Mouse (Mus musculus) CD4-positive, CD25-positive, alpha-beta regulatory T cell, adult 4 months (primary cell): ENCODE results near the gene RPS10-NUDT3. TPM values are rescaled to one million over a fixed set of nuclear protein-coding genes. Genes with fewer than 3 reads are reported as not detected.

Experiments
- ATAC-seq: one replicate; pipeline ENCODE4 v1.8.0; 2017
- polyA plus RNA-seq, 2 experiments: library from polyadenylated mRNA; unstranded; fragments of 100-300 nt; shearing (Covaris generic); gene quantifications; one replicate each; pipeline ENCODE4 v1.2.1; 2017

RPS10-NUDT3 gene
- polyA plus RNA-seq, 2 experiments from 2014 or later, result not detected

DNA sequence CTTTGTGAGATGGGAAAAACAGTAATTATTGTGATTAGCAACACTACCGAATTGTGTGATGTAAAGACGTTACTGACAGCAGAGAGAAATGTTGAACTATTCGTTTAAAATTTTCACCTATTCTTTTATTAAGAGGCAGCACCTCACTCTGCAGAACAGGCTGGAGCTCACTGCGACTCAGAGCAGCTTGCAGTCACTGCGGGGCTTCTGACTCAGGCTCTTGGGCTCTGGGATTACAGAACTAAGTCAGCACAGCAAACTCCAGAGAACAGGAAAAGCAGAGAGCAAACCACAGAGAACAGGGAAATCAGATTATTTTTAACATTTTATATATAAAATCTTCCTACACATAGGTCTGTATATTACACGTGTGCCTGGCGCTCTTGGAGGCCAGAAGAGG, 25.4 kb downstream of the RPS10-NUDT3 start:
- no peak for ATAC-seq

DNA sequence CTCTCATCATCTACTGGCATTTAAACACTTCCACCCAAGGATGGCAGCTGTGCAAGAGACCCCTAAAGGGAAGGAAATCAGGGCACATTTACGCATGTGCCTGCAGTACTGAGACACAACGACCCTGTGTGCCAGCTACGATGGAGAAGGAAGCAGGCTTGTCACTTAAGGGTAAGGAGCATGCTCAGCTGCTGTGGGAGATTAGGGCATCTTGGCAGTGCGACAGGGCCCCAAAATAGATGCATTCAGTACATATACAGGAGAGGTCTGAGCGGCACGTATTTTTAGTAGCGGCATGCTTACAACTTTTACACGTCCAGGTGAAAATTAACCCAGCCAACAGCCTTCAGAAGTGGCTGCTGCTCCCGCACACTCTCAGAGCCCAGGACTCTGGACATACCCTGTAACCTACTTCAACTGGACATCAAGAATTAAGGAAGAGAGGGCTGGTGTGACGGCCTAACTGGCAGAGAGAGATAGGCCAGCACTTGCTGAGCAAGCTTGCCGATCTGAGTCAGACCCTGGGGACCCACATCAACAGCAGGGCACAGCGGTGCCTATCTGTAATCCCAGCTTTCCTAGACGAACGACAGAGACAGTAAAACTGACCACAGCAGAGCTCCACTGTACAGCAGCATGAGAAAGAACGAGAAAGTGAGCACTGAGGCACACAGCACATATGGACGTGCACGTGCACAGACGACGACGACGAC, 31.3 kb downstream of the RPS10-NUDT3 start:
- ATAC-seq, result no peak

DNA sequence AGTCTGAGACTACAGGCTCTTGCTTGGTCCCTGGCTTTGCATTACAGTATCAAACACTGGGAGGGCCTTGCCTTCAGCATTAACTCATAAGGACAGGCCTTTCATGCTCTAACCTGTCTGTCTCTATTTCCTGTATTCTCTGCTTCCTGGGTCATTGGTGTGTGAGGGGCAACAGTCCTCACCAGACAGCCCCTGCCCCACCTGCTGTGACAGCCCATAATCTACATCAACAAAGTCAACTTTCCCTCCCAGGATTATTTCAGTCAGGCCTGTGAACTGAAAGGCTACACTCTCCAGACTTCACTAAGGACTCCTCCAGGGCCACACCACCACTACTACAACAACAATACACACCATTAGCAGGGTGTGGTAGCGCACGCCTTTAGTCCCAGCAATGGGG, 32.0 kb downstream of the RPS10-NUDT3 start:
- ATAC-seq, result no peak

DNA sequence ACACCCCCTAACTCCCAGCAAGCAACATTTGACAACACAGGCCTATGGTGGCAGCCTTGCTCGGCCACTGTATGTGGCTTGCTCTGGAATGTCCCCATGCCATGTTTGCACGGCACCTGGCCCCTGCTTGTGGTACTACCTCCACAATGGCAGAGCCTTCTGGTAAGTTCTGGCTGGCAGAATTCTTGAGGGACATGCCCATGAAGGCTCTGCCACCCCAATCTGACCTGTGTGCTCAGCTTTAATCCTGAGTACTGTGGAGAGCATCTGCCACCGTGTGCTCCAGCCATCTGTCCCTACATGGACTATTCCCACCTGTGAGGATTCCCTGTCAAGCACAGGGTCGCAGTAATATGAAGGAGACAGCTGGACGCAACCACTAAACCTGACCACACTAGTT, 34.2 kb downstream of the RPS10-NUDT3 start:
- ATAC-seq, result no peak

DNA sequence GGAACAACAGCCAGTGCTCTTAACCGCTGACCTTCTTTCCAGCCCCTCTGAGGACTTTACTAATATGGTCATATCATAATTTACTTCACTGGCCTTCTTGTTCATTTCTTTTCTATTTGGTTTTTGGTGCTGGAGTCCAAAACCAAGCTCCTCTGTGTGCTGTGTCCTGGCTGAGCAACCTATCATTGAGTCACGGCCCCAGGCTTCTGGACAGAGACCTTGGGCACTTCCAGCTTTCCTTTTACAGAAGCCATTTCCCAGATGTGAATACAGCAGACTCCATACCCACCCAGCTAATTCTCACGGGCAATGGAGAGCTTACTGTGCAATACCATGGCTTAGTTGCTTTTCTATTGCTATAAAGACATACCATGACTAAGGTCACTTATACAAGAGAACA, 34.7 kb downstream of the RPS10-NUDT3 start:
- no peak for ATAC-seq

DNA sequence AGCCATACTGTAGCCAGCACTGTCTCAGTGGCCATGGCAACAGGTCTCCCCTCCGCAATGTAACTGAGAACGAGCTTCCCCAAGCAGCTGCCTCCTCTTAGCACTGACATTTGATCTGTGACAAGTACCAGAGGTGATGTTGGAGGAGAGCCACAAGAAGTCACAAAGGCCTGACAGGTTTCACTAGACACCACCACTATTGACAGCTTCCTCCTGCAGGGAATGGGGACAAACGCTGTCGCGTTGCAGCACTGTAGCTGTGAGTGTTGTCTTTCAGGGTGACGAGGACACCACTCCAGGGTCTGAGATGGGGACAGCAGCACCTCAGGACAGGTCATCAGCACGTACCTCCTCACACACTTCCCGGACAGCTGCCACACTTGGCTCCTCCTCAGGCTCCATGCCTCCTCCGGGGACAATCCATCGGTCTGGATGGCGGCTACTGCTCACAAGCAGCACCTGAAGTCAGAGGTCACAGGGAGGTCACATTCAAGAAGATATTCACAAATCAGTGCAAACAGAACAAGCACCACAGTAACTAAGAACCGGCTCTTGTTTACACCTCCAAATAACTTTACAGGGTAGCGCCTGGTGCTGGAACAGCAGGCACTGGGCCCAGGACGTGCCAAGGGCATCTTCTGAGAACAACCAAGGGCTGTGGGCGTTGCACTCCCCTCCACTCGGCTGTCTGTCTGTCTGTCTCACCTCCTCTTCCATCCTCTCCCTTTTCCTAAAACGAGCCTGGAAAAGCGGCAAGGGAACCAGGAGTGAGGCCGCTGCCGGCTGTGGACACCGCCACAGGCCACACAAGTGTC, 38.4 kb downstream of the RPS10-NUDT3 start:
- no peak for ATAC-seq

DNA sequence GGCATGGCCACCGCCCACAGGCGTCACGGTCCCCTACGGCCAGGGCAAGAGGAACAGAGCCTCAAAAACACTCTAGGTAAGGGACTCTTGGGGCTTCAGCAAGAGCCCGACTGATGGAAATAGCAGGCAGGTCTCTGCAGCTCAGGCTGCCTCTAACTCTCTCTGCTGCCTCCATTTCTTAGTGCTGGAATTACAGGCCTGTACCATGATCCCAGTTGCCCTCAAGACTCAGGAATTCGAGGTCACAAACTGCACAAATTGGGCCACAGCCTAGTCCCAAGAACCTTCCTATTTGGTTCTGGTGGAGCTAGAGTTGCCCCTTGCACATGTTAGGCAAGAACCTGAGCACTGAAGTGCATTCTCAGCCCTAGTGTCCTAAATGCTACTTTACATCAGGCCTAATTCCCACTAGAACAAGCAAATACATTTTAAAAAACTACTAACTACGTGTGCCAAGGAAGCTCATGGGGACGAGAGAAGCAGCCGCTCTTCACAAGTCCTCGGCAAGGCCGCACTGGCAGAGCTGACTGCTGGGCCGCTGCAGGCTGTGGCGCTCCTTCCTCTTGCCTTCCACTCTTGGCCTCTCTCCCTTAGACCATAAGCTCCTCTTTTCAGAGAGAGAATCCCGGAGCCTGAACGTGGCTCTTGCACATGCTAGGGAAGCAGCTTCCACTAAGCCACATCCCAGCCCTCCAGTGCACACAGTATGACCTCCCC, 39.2 kb downstream of the RPS10-NUDT3 start:
- ATAC-seq, result no peak

DNA sequence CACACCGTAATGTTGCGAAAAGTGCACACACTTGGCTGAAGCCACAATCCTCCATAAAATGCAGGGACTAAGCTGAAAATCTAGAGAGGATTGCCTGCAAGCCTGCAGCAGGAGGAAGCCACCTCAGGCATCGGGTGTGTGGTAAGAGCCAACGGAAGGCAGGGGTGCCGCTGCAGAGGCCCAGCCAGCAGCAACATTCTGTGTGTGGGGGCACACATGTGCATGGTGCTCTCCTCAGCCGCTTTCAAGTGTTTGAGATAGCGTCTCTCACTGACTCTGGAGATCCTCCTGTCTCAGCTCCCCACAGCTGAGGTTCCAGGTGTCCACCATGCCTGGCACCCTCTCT, 42.5 kb downstream of the RPS10-NUDT3 start:
- ATAC-seq, result no peak

DNA sequence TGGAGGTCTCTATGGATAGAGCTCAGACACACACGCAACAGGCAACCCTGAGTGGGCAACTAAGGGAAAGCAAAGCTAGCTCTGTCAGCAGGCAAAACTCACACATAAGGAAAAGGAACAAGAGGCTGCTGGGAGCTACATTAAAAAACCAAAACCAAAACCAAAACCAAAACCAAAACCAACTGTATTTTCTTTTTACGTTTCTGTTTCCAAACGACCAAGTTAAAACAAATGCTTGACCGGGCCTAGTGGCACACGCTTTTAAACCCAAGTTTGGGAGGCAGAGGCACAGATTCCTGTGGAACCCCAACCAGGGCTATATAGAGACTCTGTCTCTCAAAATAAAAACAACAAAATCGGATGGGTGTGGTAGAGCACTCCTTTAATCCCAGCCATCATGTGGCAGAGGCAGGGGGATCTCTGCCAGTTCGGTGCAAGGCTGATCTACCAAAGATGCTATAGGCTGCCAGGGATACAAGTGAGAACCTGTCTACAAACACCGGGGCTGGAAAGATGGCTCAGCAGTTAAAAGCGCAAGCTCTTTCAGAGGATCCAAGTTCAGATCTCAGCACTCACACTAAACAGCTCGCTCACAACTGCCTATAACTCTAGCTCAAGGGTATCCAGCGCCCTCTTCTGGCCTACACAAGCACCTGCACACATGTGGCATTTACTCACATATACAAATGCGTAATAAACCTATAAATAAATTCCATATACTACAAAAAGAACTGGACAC, 43.0 kb downstream of the RPS10-NUDT3 start:
- ATAC-seq, result peak; percentile 85

DNA sequence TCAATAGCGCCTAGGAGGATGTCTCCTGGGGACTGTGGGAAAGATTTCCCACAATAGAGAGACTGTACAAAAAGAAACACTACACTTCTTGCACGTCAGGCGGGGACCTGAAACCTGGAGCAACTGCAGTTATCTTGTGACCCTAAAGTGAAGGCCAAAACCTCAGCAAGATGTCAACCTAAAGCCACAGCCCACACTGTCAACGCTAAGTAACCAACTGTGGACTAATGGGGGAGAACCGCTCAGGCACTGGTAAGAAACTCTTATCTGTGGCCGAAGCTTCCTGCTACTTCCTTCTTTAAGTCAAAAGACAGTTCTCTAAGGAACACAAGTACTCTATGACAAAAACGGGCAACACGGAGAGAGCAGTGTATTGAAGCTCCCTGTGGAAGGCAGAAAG, 46.8 kb downstream of the RPS10-NUDT3 start:
- ATAC-seq, result no peak

DNA sequence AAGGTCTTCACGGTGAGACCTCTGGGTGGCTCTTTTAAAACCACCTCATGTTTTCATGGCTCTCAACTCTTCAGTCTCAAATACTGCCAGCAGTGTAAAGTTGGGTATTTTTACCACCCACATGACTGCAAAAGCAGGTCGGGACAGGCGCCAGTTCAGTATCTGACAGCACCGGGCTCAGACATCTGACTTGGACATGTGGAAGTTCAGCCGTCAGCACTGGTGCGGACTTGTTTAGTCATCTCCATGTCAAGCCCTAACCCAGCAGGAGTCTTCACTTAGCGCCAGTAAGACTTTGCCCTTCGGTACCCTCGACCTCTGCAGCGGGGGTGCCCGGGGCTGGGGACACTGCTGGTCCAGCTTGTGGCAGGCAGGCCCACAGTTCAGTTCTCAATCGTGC, 47.8 kb downstream of the RPS10-NUDT3 start:
- no peak for ATAC-seq

DNA sequence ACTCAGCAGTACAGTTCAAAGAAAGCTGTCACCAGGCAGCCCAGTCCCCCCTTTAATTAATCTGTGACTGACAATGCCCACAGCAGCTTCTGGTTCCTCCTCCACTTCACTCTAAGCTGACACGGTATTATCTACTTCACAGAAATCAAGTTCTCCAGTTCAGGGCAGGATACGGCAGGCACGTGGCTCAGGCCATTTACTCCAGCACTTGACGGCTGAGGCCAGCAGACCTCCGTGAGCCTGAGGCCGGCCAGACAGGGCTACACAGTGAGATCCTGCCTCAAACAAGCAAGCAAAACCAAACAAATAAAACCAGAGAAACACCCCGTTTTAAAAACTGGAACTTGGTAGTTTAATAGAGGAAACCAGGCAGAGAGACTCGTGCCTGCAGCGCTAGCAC, 48.4 kb downstream of the RPS10-NUDT3 start:
- no peak for ATAC-seq

DNA sequence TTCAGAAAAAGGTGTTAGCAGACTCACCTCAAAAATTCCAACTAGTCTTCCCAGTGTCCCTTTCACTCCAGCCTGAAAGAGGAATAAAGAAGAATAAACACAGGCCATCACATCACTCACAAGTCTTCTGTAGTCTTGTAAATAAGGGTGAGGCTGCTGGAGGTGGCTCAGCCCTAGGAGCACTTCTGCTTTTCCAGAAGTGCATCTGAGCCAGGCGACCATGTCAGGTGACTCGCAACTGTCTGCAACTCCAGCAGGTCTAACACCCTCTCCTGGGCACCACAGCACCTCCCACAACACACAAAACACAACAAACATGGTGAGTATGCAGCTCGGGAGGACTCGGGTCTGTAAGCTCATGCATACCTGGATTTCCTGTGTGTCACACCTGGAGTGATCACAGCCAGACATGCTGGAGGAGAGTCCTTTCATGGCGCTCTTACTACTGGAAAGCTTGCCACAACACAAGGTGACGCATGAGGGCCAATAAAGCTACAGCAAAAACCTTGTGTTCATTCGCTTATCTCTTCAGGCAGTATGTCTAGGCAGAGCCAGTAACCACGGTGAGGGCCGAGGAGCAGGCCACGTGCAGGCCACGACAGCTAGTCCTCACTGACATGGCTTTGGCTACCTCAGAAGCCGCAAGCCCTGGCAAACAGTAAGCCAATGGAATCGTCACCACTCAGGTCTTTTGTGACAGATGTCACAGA, 51.7 kb downstream of the RPS10-NUDT3 start:
- ATAC-seq, result no peak

DNA sequence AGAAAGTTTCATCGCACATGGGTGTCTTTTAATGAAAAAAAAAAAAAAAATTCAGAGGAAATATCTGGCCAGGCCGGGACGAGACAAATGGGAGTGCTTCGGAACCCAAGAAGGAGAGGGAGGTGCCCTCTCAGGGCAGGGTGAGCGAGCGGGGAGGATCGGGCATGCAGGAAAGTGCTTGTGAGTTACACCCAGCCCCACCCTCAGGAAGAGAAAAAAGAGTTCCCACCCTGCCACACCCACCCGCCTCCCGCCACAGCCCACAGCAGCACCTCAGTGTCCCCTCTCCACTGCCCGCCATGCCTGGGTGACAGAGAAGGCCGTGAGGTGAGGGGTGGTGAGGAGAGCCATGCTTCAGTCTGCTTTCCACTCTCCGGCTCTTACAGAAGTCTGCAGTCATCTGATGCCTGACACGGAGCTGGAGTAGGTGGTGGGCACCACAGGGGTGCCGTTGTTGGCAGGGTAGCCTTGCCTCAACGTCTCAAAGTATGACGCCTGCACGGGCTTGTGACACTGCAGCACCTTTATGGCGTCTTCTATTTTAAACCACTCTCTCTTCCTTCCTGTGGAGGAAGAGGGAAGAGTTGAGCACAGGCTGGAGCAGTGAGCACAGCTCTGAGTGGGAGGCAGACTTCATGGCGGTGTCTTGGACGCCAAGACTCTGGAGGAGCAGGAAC, 54.5 kb downstream of the RPS10-NUDT3 start:
- no peak for ATAC-seq

DNA sequence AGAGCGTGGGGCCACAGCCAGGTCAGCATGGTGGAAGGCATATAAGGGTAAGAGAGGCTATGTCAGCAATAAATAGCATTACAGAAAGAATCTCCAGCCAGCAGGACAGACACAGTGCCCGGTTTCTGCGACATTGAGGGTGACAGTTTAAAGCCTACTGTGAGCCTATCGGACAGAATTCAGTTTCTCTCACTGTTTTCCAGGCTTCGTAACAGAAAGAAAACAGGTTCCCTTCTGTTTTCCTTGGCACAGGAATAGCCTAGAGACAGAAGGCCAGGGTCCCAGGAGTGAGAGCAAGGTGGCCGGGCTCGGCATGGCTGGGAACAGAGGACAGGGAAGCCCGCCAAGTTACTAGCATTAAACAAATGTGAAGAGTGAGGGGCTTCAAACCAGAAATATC, 55.2 kb downstream of the RPS10-NUDT3 start:
- no peak for ATAC-seq

DNA sequence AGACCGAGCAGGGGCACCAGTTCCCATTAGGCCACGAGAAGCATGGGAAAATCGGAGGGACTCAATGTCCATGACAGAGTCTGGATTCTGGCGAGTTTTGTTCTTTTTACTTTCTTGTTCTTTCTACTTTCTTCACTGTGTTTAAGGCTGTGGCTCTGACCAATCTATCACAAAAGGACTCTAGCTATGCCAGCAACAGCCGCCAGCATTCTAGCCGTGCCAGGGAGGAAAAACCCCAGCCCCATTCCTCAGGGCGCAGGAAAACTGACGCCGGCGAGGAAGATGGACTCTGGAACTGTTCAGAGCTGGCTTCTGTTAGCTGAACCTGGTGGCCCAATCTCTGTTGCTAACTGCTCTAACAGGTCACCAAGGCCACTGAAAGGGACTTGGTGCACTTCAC, 56.5 kb downstream of the RPS10-NUDT3 start:
- ATAC-seq, result no peak

DNA sequence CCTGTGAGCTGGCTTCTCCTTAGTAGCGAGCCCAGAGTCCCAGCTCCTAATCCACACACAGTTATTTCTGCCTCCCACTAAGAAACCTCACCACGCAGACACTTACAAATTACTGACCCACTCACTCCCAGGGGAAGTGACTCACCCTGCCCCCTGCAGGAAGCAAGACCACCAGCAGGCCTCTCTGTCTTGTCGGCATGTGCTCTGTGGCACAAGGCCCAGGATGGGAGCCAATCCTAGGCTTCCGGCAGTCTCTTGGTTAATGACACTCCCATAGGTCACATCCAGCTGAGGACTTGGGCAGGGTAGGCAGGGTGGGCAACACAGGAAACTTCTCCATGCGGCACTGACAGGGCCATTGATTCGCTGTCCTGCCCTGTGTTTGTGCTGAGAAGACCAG, 57.6 kb downstream of the RPS10-NUDT3 start:
- no peak for ATAC-seq

DNA sequence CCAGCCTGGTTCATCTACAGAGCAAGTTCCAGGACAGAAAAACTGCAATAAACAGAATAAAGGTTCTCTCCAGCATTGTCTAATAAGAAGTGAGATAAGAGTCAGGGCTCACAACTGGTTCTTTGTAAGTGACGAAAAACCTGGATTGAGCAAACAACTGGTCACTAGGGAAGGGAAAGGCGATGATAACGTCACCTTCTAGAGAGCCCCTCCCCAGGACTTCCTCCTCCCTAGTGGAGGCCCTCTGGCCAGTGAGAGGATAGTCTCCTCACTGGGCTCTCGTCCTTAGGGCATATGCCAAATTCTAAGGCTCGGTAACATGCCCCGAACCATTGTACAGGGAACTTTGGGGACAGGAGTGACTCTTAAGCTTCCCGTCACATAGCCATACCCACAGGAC, 59.0 kb downstream of the RPS10-NUDT3 start:
- no peak for ATAC-seq

DNA sequence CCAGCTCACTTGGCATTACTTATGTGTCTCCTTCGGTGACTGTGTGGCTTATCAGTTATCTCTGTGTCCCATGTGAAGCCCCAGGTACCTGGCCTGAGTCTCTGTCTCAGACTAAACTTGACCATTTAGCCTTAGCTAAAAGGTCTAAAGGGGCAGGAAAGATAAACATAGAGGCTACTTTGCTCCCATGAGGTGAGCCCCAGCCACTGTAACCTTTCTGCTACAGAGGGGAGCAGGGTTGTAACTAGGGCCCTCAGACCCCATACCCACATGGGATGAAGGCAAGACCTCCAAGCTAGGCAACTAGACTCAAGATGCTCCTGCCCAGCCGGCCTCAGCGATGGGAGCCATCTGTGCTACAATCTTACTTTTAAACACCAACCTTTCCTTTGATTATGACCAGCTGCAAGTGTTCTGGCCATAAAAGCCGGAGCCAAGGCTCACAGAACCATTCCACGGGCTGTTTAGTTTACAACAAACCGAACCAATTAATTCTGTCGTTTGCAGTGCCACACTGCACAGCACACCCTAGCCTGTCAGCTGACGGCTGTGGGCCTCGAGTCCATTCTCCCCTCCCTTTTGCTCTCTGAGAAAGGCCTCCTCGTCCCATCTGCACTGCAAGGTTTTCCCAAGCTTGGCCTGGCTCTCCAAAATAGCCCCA, 59.8 kb downstream of the RPS10-NUDT3 start:
- ATAC-seq, result no peak

DNA sequence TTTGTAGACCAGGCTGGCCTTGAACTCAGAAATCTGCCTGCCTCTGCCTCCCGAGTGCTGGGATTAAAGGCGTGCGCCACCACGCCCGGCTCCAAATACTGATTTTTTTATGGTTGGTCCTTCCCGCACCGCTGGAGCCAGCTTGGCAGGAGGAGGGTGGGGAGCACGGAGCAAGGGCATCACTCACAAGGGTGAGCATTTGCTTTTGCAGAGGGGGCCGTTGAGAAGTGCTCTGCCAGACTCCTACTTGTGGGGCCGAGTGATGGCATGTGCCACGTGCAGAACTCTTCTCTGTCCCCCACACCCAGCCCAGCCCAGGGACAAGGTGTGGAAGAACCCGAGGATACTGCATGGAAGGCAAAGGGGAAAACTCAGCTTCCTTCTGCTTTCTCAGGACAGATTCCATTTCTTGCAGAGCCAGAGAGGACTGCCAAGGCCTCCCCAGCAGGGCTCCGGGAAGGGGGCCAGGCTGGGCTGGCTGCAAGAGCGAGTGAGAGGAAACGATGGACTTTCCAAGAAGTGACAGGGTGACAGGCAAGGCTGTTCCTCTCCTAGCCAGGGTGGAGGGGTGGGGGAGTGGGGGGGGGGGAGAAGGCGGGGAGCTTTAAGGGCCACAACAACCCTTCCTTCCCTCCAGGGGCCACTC, 60.4 kb downstream of the RPS10-NUDT3 start:
- no peak for ATAC-seq
